Mouse (Mus musculus) ES-Bruce4 (cell line): ENCODE results near the gene Ctdsp2. TPM values are rescaled to one million over a fixed set of nuclear protein-coding genes. Genes with fewer than 3 reads are reported as not detected.

Source experiments
- H3K27ac ChIP-seq: 2 replicates; pipeline ENCODE4 v1.5.1; 2012; ENCODE audit warnings: low read length, inconsistent platforms; ENCODE audit not compliant: insufficient read depth
- H3K27me3 ChIP-seq: 2 replicates; pipeline ENCODE4 v1.6.1; 2012; ENCODE audit warnings: mild to moderate bottlenecking, low read length, inconsistent platforms; ENCODE audit not compliant: control insufficient read depth, poor library complexity, insufficient read depth, severe bottlenecking
- H3K36me3 ChIP-seq: 2 replicates; pipeline ENCODE4 v1.6.1; 2012; ENCODE audit warnings: inconsistent platforms, mild to moderate bottlenecking, low read length, moderate library complexity; ENCODE audit not compliant: control insufficient read depth, poor library complexity, insufficient read depth, severe bottlenecking
- H3K4me1 ChIP-seq: one replicate; pipeline ENCODE4 v1.8.1; 2011; ENCODE audit warnings: low read length; ENCODE audit not compliant: control insufficient read depth, insufficient read depth
- H3K4me3 ChIP-seq: 2 replicates; pipeline ENCODE4 v1.5.1; 2011; ENCODE audit warnings: low read depth, mild to moderate bottlenecking, low read length
- H3K9ac ChIP-seq: 2 replicates; pipeline ENCODE4 v1.6.1; 2012; ENCODE audit warnings: low read depth, mild to moderate bottlenecking, inconsistent platforms; ENCODE audit not compliant: poor library complexity, severe bottlenecking
- H3K9me3 ChIP-seq: replicated peaks from 2 replicates; pipeline ENCODE4 v1.6.1; 2012; ENCODE audit warnings: mild to moderate bottlenecking, low read length, inconsistent platforms; ENCODE audit not compliant: control insufficient read depth, poor library complexity, insufficient read depth, severe bottlenecking
- CTCF ChIP-seq: IDR thresholded peaks from one replicate; pipeline ENCODE4 v1.8.1; 2011; ENCODE audit warnings: low read depth, low read length
- EP300 ChIP-seq: IDR thresholded peaks from 2 replicates; pipeline ENCODE4 v1.6.1; 2011; ENCODE audit warnings: low read depth, low read length; ENCODE audit not compliant: insufficient read depth
- POLR2A ChIP-seq: IDR thresholded peaks from one replicate; pipeline ENCODE4 v1.8.1; 2011; ENCODE audit warnings: low read length; ENCODE audit not compliant: insufficient read depth
- polyA plus RNA-seq: library from polyadenylated mRNA; stranded (reverse); fragments of >200 nt; gene quantifications from 2 replicates; pipeline ENCODE4 v1.2.4, GENCODE M21; 2011; ENCODE audit warnings: low read depth; ENCODE audit not compliant: missing spikeins, insufficient read depth, insufficient read length

The Ctdsp2 gene
- polyA plus RNA-seq, 1 experiment: 62.0 TPM

GRCm38 (mm10) chr10:126980221-126980932, 1.9 kb downstream of the Ctdsp2 start:
- H3K36me3 ChIP-seq: no peaks in the 10 kb centered on the region
- H3K9ac ChIP-seq: peak overlapping the region; percentile 96
- H3K4me1 ChIP-seq: peaks cover 16% of the 10 kb centered on the region
- H3K9me3 ChIP-seq: no peaks in the 10 kb centered on the region
- no peaks in the 10 kb centered on the region for H3K27me3 ChIP-seq
- 0 out of 2 replicates have a peak, but pooled peaks have one; percentile 39 for TF ChIP-seq EP300
- TF ChIP-seq POLR2A: no peak
- H3K4me3 ChIP-seq: peak overlapping the region; percentile 98
- H3K27ac ChIP-seq: no peak overlapping the region

- Histone ChIP-seq H3K27ac (no peak overlapping the region), H3K9me3 (no peaks in the 10 kb centered on the region), H3K27me3 (no peaks in the 10 kb centered on the region), H3K4me3 (peak overlapping the region; percentile 98), H3K4me1 (peaks cover 16% of the 10 kb centered on the region), H3K9ac (peak overlapping the region; percentile 96; the same call in 1 of the 2 replicates), H3K36me3 (no peaks in the 10 kb centered on the region)
- TF ChIP-seq CTCF: no peak
- TF ChIP-seq EP300: no peak
- no peak for TF ChIP-seq POLR2A
Observed at GRCm38 (mm10) chr10:126980933-126981530, 2.5 kb downstream of the Ctdsp2 start.

- Histone ChIP-seq H3K9ac (no peak overlapping the region), H3K9me3 (no peaks in the 10 kb centered on the region), H3K4me1 (peaks cover 20% of the 10 kb centered on the region), H3K27me3 (no peaks in the 10 kb centered on the region), H3K36me3 (no peaks in the 10 kb centered on the region), H3K27ac (no peak overlapping the region), H3K4me3 (no peak overlapping the region)
- TF ChIP-seq EP300 (no peak), CTCF (no peak), POLR2A (no peak)
Observed at GRCm38 (mm10) chr10:126981746-126982145, 3.2 kb downstream of the Ctdsp2 start.

GRCm38 (mm10) chr10:126983193-126983725, 4.7 kb downstream of the Ctdsp2 start:
- H3K4me1 ChIP-seq: peaks cover 23% of the 10 kb centered on the region
- no peak overlapping the region for H3K4me3 ChIP-seq
- no peak overlapping the region for H3K9ac ChIP-seq
- H3K9me3 ChIP-seq: no peaks in the 10 kb centered on the region
- TF ChIP-seq POLR2A (no peak), CTCF (no peak), EP300 (no peak)
- H3K36me3 ChIP-seq: no peaks in the 10 kb centered on the region
- no peak overlapping the region for H3K27ac ChIP-seq
- no peaks in the 10 kb centered on the region for H3K27me3 ChIP-seq

GRCm38 (mm10) chr10:126984189-126985004, 5.9 kb downstream of the Ctdsp2 start:
- H3K27ac ChIP-seq: no peak overlapping the region

More at GRCm38 (mm10) chr10:126984189-126985004, 5.9 kb downstream of the Ctdsp2 start:
- Histone ChIP-seq H3K36me3 (no peaks in the 10 kb centered on the region), H3K9me3 (no peaks in the 10 kb centered on the region), H3K4me3 (no peak overlapping the region), H3K9ac (no peak overlapping the region), H3K27me3 (no peaks in the 10 kb centered on the region), H3K4me1 (peaks cover 27% of the 10 kb centered on the region)
- TF ChIP-seq POLR2A (no peak), CTCF (no peak), EP300 (no peak)
